Mouse (Mus musculus) mature B cell (primary cell): Measurements from ENCODE around the gene Mroh3.

ENCODE experiments used
- in situ Hi-C: fragments of 300-500 bp; cut with MboI; formaldehyde crosslinking; loops from 2 replicates; pipeline ENCODE4 v1.14.3; 2019

Gene Mroh3

GRCm38 (mm10) chr1:136212803-136213202 lies at the start of gene Mroh3:
TSS of gene Mroh3 (minus strand) at chr1:136212828.
- in situ Hi-C loops, result no loop called here

- in situ Hi-C loops, result no loop called here
Observed at GRCm38 (mm10) chr1:136260635-136261238, 48.1 kb upstream of the Mroh3 start, which contains the start of gene Gpr25. TSS of gene Gpr25 (minus strand) at chr1:136260873.

GRCm38 (mm10) chr1:136259893-136260634 lies 47.4 kb upstream of the Mroh3 start:
- in situ Hi-C loops, result no loop called here

GRCm38 (mm10) chr1:136259543-136259892 lies 46.9 kb upstream of the Mroh3 start:
- in situ Hi-C loops, result no loop called here

GRCm38 (mm10) chr1:136258495-136258894 lies 45.9 kb upstream of the Mroh3 start:
- in situ Hi-C loops, result no loop called here

GRCm38 (mm10) chr1:136255657-136256056 lies 43.0 kb upstream of the Mroh3 start:
- in situ Hi-C loops, result no loop called here

- in situ Hi-C loops, result no loop called here
Observed at GRCm38 (mm10) chr1:136255174-136255573, 42.5 kb upstream of the Mroh3 start.

- in situ Hi-C loops, result no loop called here
Observed at GRCm38 (mm10) chr1:136254503-136255065, 42.0 kb upstream of the Mroh3 start.

- in situ Hi-C loops, result no loop called here
Observed at GRCm38 (mm10) chr1:136253472-136253871, 40.8 kb upstream of the Mroh3 start.

GRCm38 (mm10) chr1:136249662-136250061 lies 37.0 kb upstream of the Mroh3 start:
- in situ Hi-C loops, result no loop called here

- in situ Hi-C loops, result no loop called here
Observed at GRCm38 (mm10) chr1:136247393-136247792, 34.8 kb upstream of the Mroh3 start.

GRCm38 (mm10) chr1:136244469-136244868 lies 31.8 kb upstream of the Mroh3 start:
- in situ Hi-C loops, result no loop called here

GRCm38 (mm10) chr1:136241801-136242200 lies 29.2 kb upstream of the Mroh3 start:
- in situ Hi-C loops, result no loop called here

GRCm38 (mm10) chr1:136238495-136238894 lies 25.9 kb upstream of the Mroh3 start:
- in situ Hi-C loops, result no loop called here

- in situ Hi-C loops, result no loop called here
Observed at GRCm38 (mm10) chr1:136234595-136235092, 22.0 kb upstream of the Mroh3 start.

- in situ Hi-C loops, result no loop called here
Observed at GRCm38 (mm10) chr1:136233892-136234594, 21.4 kb upstream of the Mroh3 start, which contains the start of gene Inava. TSS of gene Inava (minus strand) at chr1:136234264.

GRCm38 (mm10) chr1:136232986-136233790 lies 20.6 kb upstream of the Mroh3 start:
- in situ Hi-C loops, result no loop called here

- in situ Hi-C loops, result no loop called here
Observed at GRCm38 (mm10) chr1:136232285-136232926, 19.8 kb upstream of the Mroh3 start.

- in situ Hi-C loops, result no loop called here
Observed at GRCm38 (mm10) chr1:136231596-136231995, 19.0 kb upstream of the Mroh3 start.

- in situ Hi-C loops, result no loop called here
Observed at GRCm38 (mm10) chr1:136230201-136230600, 17.6 kb upstream of the Mroh3 start.

GRCm38 (mm10) chr1:136229040-136229373 lies 16.4 kb upstream of the Mroh3 start:
- in situ Hi-C loops, result no loop called here
